In genomic region chr11:90417011-90417410, GRCm38 (mm10) we compare ENCODE assay signal across 12 mouse cellular contexts. TPM values are rescaled to one million over a fixed set of nuclear protein-coding genes. Genes with fewer than 3 reads are reported as not detected.
DNase-seq lines count a peak whose midpoint lies in the region; ATAC-seq and TF ChIP-seq lines count a peak whose summit lies in the region.
"Had no signal": no experiment of that assay in that cellular context is flagged by ENCODE, and none has a peak within 500 bp of the region (broad histone marks: within the 10 kb centered on the region; RNA-seq: fewer than 3 reads in every experiment).

No protein-coding gene starts in this region.

- H3K36me3 ChIP-seq in hindbrain, embryonic 11.5 days (ENCODE audit: control insufficient read depth, insufficient read depth, low read length) = no peaks in the 10 kb centered on the region
- no peaks in the 10 kb centered on the region for H3K36me3 ChIP-seq in hindbrain, embryonic 16.5 days (ENCODE audit: control insufficient read depth, insufficient read depth, low read length)
- no peaks in the 10 kb centered on the region for H3K36me3 ChIP-seq in lung, embryonic 14.5 days (ENCODE audit: insufficient read depth)
- H3K36me3 ChIP-seq: heart, embryonic 10.5 days had no signal

- no peak overlapping the region for H3K4me3 ChIP-seq in hindbrain, embryonic 11.5 days (ENCODE audit: low read depth, low read length)
- no peak overlapping the region for H3K4me3 ChIP-seq in hindbrain, embryonic 16.5 days (ENCODE audit: low read length)
- H3K4me3 ChIP-seq in lung, embryonic 14.5 days (ENCODE audit: low read depth, low read length) = no peak overlapping the region
- H3K4me3 ChIP-seq: erythroblast, embryonic 14.5 days had no signal

- 80% methylated on average over 5 of the region's 5 CpGs for WGBS in hindbrain, embryonic 11.5 days
- 76% methylated on average over 5 of the region's 5 CpGs for WGBS in hindbrain, embryonic 16.5 days
- 77% methylated on average over 5 of the region's 5 CpGs for WGBS in lung, embryonic 14.5 days

- H3K9ac ChIP-seq in hindbrain, embryonic 11.5 days (ENCODE audit: low read depth, low read length) = no peak overlapping the region
- H3K9ac ChIP-seq in hindbrain, embryonic 16.5 days (ENCODE audit: low read depth, low read length) = no peak overlapping the region
- no peak overlapping the region for H3K9ac ChIP-seq in lung, embryonic 14.5 days

- 0 out of 2 replicates have a peak, but pooled peaks have one; percentile 5 for ATAC-seq in hindbrain, embryonic 11.5 days (ENCODE audit: low FRiP score)
- no peak for ATAC-seq in hindbrain, embryonic 16.5 days
- no peak for ATAC-seq in lung, embryonic 14.5 days (ENCODE audit: insufficient read depth)

- no peak for TF ChIP-seq CTCF in lung, embryonic 14.5 days (IDR thresholded peaks at IDR 0.05; ENCODE audit: low read depth)

- no peak overlapping the region for H3K4me2 ChIP-seq in hindbrain, embryonic 11.5 days (replicated peaks; ENCODE audit: low read depth, low read length)
- H3K4me2 ChIP-seq in hindbrain, embryonic 16.5 days (ENCODE audit: low read length) = no peak overlapping the region
- H3K4me2 ChIP-seq in lung, embryonic 14.5 days = peak overlapping the region; percentile 62; the same call in 1 of the 2 replicates

- DNase-seq in cerebellum, adult 11-12 months = peak; percentile 40
- no peak for DNase-seq in cerebellum, postnatal 10 days
- no peak for DNase-seq in hindbrain, embryonic 11.5 days (ENCODE audit: low spot score)
- DNase-seq in lung, embryonic 14.5 days = no peak
- DNase-seq in lung, adult 18-20 months = no peak
- peak; percentile 48 for DNase-seq in cerebellum, adult 9-11 months
- DNase-seq in thymus, postnatal 4 days = no peak
- DNase-seq: kidney, postnatal 14 days; thymus, postnatal 14 days had no signal

- no peak overlapping the region for H3K27ac ChIP-seq in hindbrain, embryonic 11.5 days (ENCODE audit: low read depth, low read length)
- no peak overlapping the region for H3K27ac ChIP-seq in hindbrain, embryonic 16.5 days (ENCODE audit: low read depth, low read length)
- H3K27ac ChIP-seq in lung, embryonic 14.5 days (ENCODE audit: low read depth) = no peak overlapping the region

- H3K4me1 ChIP-seq in hindbrain, embryonic 11.5 days (replicated peaks; ENCODE audit: control insufficient read depth, insufficient read depth, low read length) = no peaks in the 10 kb centered on the region
- H3K4me1 ChIP-seq in hindbrain, embryonic 16.5 days (ENCODE audit: control insufficient read depth, insufficient read depth, low read depth, low read length) = peaks cover 2% of the 10 kb centered on the region; the same call in 1 of the 2 replicates
- no peaks in the 10 kb centered on the region for H3K4me1 ChIP-seq in lung, embryonic 14.5 days (ENCODE audit: insufficient read depth)

- H3K9me3 ChIP-seq in hindbrain, embryonic 11.5 days (ENCODE audit: control insufficient read depth, low read length) = no peaks in the 10 kb centered on the region
- H3K9me3 ChIP-seq in hindbrain, embryonic 16.5 days (ENCODE audit: control insufficient read depth, low read length) = no peaks in the 10 kb centered on the region
- H3K9me3 ChIP-seq in lung, embryonic 14.5 days (ENCODE audit: low read depth, low read length) = no peaks in the 10 kb centered on the region
- H3K9me3 ChIP-seq: heart, embryonic 10.5 days had no signal

- H3K27me3 ChIP-seq in hindbrain, embryonic 11.5 days (ENCODE audit: control insufficient read depth, insufficient read depth, low read length) = peaks cover 12% of the 10 kb centered on the region
- peaks cover 5% of the 10 kb centered on the region; the same call in 1 of the 2 replicates for H3K27me3 ChIP-seq in hindbrain, embryonic 16.5 days (replicated peaks; ENCODE audit: control insufficient read depth, insufficient read depth, low read length)
- peaks cover 6% of the 10 kb centered on the region; the same call in 1 of the 2 replicates for H3K27me3 ChIP-seq in lung, embryonic 14.5 days (ENCODE audit: insufficient read depth, low read length)

RNA-seq across cellular contexts. Expression of gene Hlf, which starts 26.3 kb away (rescaled TPM):
- polyA plus RNA-seq in hindbrain, embryonic 11.5 days (2014; fragmentation: Nextera tagmentation; extraction: Ambion mirVana) = 1.2 and 1.4 TPM in 2 replicates
- 5.5 and 7.1 TPM in 2 replicates for polyA plus RNA-seq in hindbrain, embryonic 16.5 days (2015; fragmentation: Nextera tagmentation; extraction: Ambion mirVana)
- polyA plus RNA-seq in lung, embryonic 14.5 days (2014; fragmentation: Nextera tagmentation; extraction: Ambion mirVana) = 3.6 and 4.4 TPM in 2 replicates

Comparison
In these comparisons a context has a peak if more than half of its experiments do, and no peak if none do; other contexts are left out.
1. DNase-seq: peak in cerebellum, adult 11-12 months (single experiment) and cerebellum, adult 9-11 months (single experiment); none in cerebellum, postnatal 10 days (0 of 2), hindbrain, embryonic 11.5 days (single experiment), lung, embryonic 14.5 days (single experiment), lung, adult 18-20 months (0 of 2) and thymus, postnatal 4 days (single experiment).